27 mouse cellular contexts compared by ENCODE assay signal in genomic region chr1:55884576-55884975, GRCm38 (mm10).
"Had no signal": no experiment of that assay in that cellular context is flagged by ENCODE, and none has a peak within 500 bp of the region (broad histone marks: within the 10 kb centered on the region; RNA-seq: fewer than 3 reads in every experiment).

No protein-coding gene starts in this region.

- H3K27ac ChIP-seq: gastrocnemius, adult 2 months; heart, embryonic 10.5 days; hindbrain, embryonic 10.5 days; hindbrain, embryonic 12.5 days; hindbrain, embryonic 14.5 days; intestine, embryonic 15.5 days; layer of hippocampus, adult 2 months; left cerebral cortex, adult 2 months; limb, embryonic 10.5 days; limb, embryonic 12.5 days; liver, embryonic 13.5 days had no signal

- H3K4me1 ChIP-seq: hindbrain, embryonic 12.5 days; intestine, embryonic 15.5 days; liver, embryonic 13.5 days had no signal

- H3K9me3 ChIP-seq: heart, embryonic 10.5 days; hindbrain, embryonic 12.5 days; intestine, embryonic 15.5 days; limb, embryonic 10.5 days; liver, embryonic 13.5 days had no signal

- H3K9ac ChIP-seq: heart, embryonic 12.5 days; hindbrain, embryonic 12.5 days; hindbrain, embryonic 14.5 days; intestine, embryonic 15.5 days; limb, embryonic 12.5 days; liver, embryonic 13.5 days had no signal

- DNase-seq: gastrocnemius, adult 2 months; gastrocnemius, postnatal 10 days; gastrocnemius, postnatal 25 days; heart, adult 18-20 months; heart, postnatal 10 days; heart, postnatal 4 days; kidney, adult 18-20 months; kidney, adult 8-10 months; kidney, postnatal 10 days; kidney, postnatal 25 days; kidney, postnatal 4 days; liver; liver, embryonic 13.5 days had no signal

- H3K36me3 ChIP-seq: heart, embryonic 10.5 days; heart, embryonic 12.5 days; hindbrain, embryonic 10.5 days; hindbrain, embryonic 12.5 days; intestine, embryonic 15.5 days; limb, embryonic 10.5 days; limb, embryonic 12.5 days; liver, embryonic 13.5 days had no signal

- H3K27me3 ChIP-seq: liver, embryonic 13.5 days had no signal

- H3K4me2 ChIP-seq: heart, embryonic 12.5 days; hindbrain, embryonic 12.5 days; hindbrain, embryonic 14.5 days; intestine, embryonic 15.5 days; limb, embryonic 12.5 days; liver, embryonic 11.5 days; liver, embryonic 13.5 days had no signal

- ATAC-seq: hindbrain, embryonic 16.5 days; inflammation-experienced regulatory T-cells, adult 6 months; intestine, embryonic 15.5 days; intestine, postnatal 0 days had no signal

- H3K4me3 ChIP-seq: gastrocnemius, adult 2 months; heart, embryonic 10.5 days; heart, embryonic 12.5 days; hindbrain, embryonic 10.5 days; hindbrain, embryonic 12.5 days; intestine, embryonic 15.5 days; layer of hippocampus, adult 2 months; left cerebral cortex, adult 2 months; limb, embryonic 10.5 days; limb, embryonic 12.5 days; liver, embryonic 13.5 days had no signal
